Mouse (Mus musculus): ENCODE results near the gene Tcp1. TPM values are rescaled to one million over a fixed set of nuclear protein-coding genes. Genes with fewer than 3 reads are reported as not detected.
"Not testable (repeated sequence)": the region's sequence is repeated elsewhere in the genome, so short reads cannot be mapped to it uniquely, and the experiment has no call there.

Tcp1 gene
- total RNA-seq, 1 experiment from 2014 or later = 206 TPM

- DNase-seq = peak; percentile 97
These were observed 531 bp downstream of the Tcp1 start, which contains the start of gene Mrpl18 for GRCm38 (mm10) chr17:12915881-12916583. Mrpl18 (minus strand) TSS chr17:12916345.

DNA sequence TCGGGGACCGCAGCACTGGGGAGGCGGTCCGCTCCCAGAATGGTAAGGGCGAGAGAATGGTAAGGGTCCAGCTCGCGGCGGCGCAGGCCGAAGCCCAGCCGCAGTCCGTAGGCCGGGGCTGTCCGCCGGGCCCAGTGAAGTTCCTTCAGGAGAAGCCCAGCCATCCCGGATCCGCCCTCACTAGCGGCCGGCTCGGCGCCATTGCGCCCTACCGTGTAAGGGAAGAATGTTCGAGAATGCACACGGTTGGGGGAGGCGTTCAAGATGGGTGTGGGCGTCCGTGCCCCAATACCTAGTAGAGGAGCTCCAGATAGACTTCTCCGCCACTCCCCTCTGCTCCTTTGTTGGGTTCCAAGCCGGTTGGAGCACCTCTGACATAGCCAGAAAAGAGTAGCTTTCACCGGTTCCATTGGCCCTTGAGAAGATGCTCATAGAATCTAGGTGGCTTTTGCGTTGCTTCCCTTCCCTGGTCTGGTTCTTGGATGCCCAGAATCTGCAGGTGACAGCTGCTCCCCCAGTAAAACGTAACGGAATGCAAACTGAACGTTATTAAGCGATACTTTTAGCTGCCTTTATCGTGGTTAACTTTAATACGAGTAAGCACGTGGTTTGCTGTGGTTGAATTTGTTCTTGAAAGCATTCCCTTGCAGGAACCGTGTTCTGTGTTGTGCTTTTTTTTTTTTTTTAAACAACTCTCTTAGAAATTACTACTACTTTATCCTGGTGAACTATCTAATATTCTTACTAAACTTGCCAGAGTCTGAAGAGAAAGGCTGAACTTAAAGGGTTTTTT, 1.3 kb downstream of the Tcp1 start:
- peak; percentile 32 for DNase-seq

DNA sequence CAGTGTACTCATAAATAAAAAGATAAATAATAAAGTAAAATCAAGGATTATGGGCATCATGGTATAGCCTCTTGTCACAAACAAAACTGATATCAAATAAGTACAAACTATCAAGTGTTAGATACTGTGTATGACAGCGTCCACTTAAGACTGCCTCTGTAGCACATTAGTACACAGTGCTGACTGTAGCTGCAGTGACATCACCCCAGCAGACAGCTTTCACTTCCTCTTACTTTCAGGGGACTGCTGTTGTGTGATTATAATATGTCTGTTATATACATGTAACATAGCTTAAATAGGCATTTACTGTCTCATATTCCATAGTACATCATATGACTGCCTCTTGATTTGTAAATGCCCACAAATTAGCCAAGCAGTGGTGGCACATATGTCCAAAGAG, 5.6 kb downstream of the Tcp1 start:
- no peak for DNase-seq

GRCm38 (mm10) chr17:12925001-12925400, 9.5 kb downstream of the Tcp1 start:
- DNase-seq = no peak

- no peak for DNase-seq
These were observed 10.2 kb downstream of the Tcp1 start for GRCm38 (mm10) chr17:12925703-12926180.

DNA sequence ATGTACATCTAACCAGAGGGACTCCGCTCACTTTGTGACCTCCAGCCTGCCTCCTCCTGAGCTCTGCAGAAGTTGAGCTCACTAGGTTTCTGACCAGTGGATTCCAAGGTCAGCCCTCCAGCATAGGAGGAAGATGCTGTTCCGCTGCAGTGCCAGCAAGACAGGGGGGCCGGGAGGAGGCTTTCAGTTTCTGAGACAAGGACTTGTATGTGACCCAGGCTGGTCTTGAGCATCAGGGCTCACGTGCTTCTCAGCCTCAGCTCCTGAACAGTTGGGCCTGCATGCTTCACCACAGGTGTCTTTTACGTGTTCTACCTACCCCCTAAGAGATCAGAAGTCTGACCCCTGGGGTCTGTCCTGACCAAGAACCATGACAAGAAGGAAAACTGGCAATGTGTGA, 16.1 kb downstream of the Tcp1 start:
- DNase-seq = not testable (repeated sequence)

- DNase-seq = no peak
These were observed 20.2 kb downstream of the Tcp1 start for GRCm38 (mm10) chr17:12935719-12936118.

DNA sequence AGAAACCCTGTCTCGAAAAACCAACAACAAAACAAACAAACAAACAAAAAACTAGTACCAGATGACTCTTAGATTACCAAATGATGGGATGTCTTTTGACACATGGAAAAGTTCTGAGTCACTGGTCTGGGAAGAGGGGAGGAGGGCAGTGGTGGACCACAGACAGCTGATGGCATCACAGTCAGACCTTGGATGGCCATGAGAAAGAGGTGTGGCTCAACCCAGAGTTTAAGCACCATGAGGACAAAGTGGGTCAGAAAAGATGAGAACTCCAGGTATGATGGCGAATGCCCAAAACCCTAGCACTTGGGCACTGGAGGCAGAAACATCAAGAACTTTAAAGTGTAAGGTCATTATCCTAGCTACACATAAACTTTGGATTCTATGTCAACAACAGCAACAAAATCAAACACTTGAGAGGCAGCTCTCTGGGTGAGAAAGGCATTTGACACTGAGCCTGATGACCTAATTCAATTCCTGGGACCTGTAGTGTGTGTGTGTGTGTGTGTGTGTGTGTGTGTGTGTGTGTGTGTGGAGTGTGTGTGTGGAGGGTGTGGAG, 22.0 kb downstream of the Tcp1 start:
- no peak for DNase-seq

DNA sequence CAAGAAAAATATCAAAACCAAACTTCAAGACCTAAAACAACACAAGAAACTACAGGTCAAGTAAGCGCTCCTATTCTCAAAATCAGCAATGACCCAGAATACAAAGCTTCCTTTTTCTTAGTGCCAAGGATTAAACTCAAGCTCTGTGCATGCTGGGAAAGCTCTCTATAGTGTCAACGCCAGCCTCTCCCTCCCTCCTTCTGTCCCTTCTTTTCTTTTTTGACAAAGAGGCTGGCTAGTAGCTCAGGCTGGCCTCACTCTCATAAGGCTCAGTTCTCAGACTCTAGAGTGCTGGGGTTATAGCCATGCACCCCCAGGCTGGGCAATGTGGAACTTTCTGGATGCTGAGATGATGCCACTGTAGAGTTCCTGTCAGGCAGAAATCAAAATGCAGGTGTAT, 22.6 kb downstream of the Tcp1 start:
- DNase-seq = no peak

- not testable (repeated sequence) for DNase-seq
These were observed 24.1 kb downstream of the Tcp1 start for GRCm38 (mm10) chr17:12939377-12940148.

DNA sequence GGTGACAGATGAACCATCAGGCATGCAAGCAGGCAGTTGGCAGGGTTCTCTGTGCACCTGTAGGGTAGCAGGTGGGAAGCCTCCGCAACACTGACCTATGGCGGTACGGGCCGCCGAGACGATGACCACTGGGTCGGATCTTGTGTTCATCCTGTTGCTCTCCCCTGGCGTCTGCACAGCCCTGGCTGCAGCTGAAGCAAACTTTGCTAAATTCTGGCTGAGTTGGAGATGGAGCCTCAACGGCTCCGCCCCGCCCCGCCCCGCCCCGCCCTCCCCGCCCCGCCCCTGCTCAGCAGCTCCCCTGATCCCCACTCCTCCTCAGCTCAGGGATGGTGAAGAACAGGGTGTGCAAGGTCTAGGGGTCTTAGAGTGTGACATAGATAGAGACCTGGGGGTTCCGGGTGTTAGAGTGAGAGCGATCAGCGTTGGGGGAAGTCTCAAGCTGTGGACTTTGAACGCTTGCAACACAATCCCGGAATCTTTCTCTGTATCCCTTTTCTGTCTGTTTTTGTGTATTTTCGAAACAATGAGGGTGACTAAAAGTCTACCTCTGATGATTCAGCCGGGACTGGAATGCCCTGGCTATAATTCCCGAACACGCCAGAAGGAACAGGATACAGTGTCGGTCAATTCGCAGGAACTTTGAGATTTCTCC, 24.8 kb downstream of the Tcp1 start, which contains the start of gene Acat3:
Gene Acat3 (minus strand): TSS at position 450 of the 655 bp plus-strand sequence.
- no peak for DNase-seq

GRCm38 (mm10) chr17:12941543-12942260, 26.2 kb downstream of the Tcp1 start:
- no peak for DNase-seq

DNA sequence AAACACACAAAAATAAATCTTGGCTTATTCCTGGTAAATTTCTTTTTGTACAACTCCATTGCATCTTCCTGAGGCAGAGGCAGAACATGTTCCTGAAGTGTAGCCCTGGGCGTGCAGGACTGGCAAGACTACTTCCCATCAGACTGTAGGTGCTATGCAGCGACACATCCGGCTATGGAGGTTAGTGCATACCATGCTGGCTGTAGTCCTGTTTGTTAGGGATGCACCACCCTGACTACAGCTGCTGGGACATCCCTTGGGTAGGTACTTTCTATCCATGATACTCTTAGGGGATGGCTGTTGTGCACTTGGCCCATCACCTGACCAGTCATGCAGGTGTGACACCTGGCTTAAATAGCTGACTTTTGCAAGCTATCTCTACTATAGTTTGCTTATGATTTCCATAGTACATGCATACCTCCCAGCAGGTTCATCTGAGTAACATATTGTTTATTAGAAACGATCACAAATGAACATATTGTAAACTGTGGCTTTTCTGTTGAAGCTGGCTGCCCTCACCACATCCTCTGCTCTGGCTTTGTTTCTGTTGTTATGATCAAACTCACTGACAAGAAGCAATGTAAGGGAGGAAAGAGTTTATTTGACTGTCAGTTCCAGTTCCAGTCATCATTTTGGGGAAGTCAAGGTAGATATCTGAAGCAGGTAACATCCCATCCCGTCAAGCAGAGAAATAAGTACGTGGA, 27.1 kb downstream of the Tcp1 start:
- no peak for DNase-seq

DNA sequence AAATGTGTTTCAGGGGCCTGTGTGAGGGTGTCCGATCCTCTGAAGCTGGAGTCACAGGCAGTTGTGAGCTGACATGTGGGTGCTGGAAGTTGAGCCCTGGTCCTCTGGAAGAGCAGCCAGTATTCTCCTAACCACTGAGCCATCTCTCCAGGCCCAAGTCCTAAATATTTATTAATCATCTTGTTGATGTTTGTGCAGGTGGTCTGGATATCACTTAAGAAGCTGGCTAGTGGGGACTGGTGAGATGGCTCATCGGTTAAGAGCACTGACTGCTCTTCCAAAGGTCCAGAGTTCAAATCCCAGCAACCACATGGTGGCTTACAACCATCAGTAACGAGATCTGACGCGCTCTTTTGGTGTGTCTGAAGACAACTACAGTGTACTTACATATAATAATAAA, 34.2 kb downstream of the Tcp1 start:
- DNase-seq = no peak

DNA sequence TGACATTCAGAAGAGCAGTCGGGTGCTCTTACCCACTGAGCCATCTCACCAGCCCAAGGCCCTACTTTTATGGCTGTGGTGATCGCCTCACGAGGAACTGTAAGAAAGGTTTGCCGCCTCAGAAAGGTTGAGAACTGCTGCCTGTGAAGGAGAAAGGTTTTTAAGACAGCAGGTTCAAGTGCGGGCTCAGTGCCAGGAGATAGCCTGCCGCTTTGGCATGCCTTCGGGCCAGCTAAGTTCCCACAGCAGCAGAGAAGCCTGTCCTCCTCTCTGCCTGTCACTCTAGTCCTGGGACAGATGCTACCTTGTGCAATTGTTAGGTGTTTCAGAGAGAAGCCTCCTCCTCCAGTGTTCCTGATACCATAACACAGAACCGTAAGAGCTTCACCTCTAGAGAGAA, 41.2 kb downstream of the Tcp1 start:
- DNase-seq = peak; percentile 7

DNA sequence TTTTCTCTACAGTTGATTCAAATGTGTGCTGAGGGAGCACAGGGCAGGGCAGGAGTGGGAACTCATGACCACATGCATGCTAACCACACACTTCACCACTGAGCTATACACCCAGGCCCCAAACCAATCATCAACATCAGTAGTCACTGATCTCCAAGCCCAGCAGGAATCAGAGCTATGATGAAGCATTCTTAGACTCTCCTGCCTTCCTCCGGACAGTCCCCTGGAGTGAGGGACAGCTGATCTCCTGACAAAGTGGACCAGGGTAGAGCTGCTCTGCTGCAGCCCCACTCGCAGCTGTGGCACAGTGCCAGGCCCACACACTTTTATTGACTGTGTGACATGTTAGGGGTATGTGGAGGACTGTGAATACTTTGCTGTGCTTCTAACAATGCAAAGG, 43.9 kb downstream of the Tcp1 start:
- not testable (repeated sequence) for DNase-seq

DNA sequence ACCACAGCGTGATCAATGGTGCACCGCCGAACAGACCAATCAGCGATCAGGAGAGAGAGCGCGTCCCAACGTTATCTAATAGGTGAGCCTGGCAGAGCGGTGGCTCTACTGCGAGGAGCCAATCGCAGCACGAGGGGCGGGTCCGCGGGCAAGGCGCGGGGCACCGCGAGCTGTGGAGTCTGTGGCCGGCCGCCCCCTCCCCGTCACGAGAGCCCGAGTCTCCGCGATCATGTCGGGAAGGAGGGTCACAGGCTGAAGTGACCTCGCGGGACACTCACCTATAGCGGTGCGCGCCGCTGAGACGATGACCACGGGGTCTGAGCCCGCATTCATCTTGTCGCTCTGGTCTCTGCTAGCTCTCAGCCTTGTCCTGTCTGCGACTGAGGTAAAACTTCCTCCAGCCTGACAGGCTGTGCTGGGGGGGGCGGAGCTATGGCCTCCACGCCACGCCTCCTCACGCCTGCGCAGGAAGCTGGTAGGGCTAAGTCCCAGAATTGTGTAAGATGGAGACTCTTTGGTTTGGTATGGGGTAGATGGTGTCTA, 44.9 kb downstream of the Tcp1 start, which contains the start of gene Acat2:
Gene Acat2 (minus strand): TSS at position 417 of the 543 bp plus-strand sequence.
- DNase-seq = peak; percentile 93

DNA sequence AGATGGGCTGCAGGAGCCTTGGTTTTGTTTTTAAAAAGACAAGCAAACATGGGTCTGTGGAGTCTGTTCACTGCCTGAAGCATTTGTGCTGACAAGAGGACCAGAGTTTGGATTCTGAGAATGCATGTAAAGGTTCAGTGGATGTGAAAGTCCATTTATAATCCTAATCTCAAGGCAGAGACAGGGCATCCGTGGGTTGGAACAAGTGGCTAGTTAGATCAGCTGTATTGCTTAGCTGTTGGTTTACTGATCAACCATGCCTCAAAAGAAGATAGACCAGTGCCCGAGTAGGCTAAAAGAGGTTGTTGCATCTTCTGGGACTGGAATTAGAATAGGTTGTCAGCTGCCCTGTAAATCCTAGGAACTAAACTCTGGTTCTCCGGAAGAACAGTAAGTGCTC, 48.0 kb downstream of the Tcp1 start:
- DNase-seq = no peak

DNA sequence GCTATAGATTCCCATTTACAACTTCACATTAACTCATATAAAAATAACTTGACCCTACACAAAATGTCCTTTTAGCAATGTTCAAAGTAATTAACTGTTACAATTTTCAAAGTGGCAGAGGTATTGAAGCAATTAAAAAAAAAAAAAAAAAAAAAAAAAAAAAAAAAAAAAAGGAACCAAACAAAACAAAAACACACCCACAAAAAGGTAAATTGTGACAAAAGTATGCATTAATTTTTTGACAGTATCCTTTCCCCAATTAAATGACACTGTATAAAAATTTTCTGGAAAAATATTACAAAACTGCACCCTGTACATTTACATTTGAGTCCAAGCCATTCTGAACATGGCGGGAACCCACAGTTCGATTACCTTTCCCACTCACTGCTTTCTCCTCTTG, 51.7 kb downstream of the Tcp1 start:
- no peak for DNase-seq

- DNase-seq = no peak
These were observed 58.4 kb downstream of the Tcp1 start for GRCm38 (mm10) chr17:12973851-12974250.

Data from adrenal gland, postnatal 25 days (tissue).